Mouse (Mus musculus) forebrain, embryonic 14.5 days (tissue): ENCODE measurements around the gene A230050P20Rik. TPM values are rescaled to one million over a fixed set of nuclear protein-coding genes. Genes with fewer than 3 reads are reported as not detected.

Experiments
- ATAC-seq: fragments of 200-750 bp; cut with Nextera tagmentation; 2 replicates; pipeline ENCODE4 v1.8.0; 2017; ENCODE audit warnings: mild to moderate bottlenecking, moderate library complexity
- DNase-seq: peaks from one replicate; pipeline ENCODE4 v3.0.0-alpha.2; 2015; ENCODE audit warnings: low spot score
- H3K27ac ChIP-seq: fragments of 300-500 bp; sonication (generic); 2 replicates; pipeline ENCODE4 v1.5.1; 2014; ENCODE audit warnings: low read depth, mild to moderate bottlenecking, control low read depth, low read length, moderate library complexity
- H3K27me3 ChIP-seq: fragments of 300-500 bp; sonication (generic); replicated peaks from 2 replicates; pipeline ENCODE4 v1.6.1; 2014; ENCODE audit warnings: low read length, control low read depth, mixed read lengths; ENCODE audit not compliant: control insufficient read depth, insufficient read depth
- H3K36me3 ChIP-seq: fragments of 300-500 bp; sonication (generic); 2 replicates; pipeline ENCODE4 v1.6.1; 2014; ENCODE audit warnings: low read length, control low read depth; ENCODE audit not compliant: control insufficient read depth, insufficient read depth
- H3K4me1 ChIP-seq: fragments of 300-500 bp; sonication (generic); 2 replicates; pipeline ENCODE4 v1.6.1; 2014; ENCODE audit warnings: antibody characterized with exemption, low read length, control low read depth; ENCODE audit not compliant: control insufficient read depth, insufficient read depth
- H3K4me2 ChIP-seq: fragments of 300-500 bp; sonication (generic); 2 replicates; pipeline ENCODE4 v1.6.1; 2014; ENCODE audit warnings: mild to moderate bottlenecking, control low read depth, low read length
- H3K4me3 ChIP-seq: fragments of 300-500 bp; sonication (generic); 2 replicates; pipeline ENCODE4 v1.5.1; 2014; ENCODE audit warnings: low read depth, low read length, control low read depth
- H3K9ac ChIP-seq: fragments of 300-500 bp; sonication (generic); 2 replicates; pipeline ENCODE4 v1.6.1; 2014; ENCODE audit warnings: mild to moderate bottlenecking, low read length, control low read depth, moderate library complexity
- H3K9me3 ChIP-seq: fragments of 300-500 bp; sonication (generic); replicated peaks from 2 replicates; pipeline ENCODE4 v1.6.1; 2016; ENCODE audit warnings: low read length, control low read depth, mixed read lengths; ENCODE audit not compliant: control insufficient read depth
- WGBS: fragments of 180-500 bp; shearing (Covaris S2); extraction: QIAGEN DNeasy Blood & Tissue Kit; methylation state at CpG from one replicate; pipeline ENCODE4 v1.1.7; 2014; 5-methylcytosine and 5-hydroxymethylcytosine counted together
- polyA plus RNA-seq: library from polyadenylated mRNA; unstranded; fragments of >200 nt; fragmentation: Nextera tagmentation; extraction: Ambion mirVana; gene quantifications from 2 replicates; pipeline ENCODE4 v1.2.1, GENCODE M21; 2014

Gene A230050P20Rik
- polyA plus RNA-seq, 1 experiment from 2014 or later = 0.62 TPM

DNA sequence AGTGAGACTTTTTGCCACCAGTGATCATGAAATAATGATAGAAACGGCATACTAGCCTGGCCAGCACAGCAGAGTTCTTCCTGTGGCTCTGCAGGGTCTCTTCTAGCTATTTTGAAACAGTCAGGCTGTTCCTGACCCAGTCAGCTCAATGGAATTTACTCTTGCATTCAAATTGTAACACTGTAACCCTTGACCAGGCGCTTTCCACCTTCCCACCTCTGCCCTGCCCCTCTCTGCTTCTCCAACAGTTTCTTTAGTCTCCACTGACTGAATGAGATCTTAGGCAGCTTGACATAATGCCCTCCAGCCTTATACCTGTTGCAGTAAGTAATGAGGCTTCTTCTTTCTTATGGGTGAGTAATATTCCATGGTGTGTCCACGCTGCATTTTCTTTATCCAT lies 1.6 kb upstream of the A230050P20Rik start:
- H3K4me3 ChIP-seq = no peak overlapping the region
- ATAC-seq (no peak), DNase-seq (no peak)
- H3K9ac ChIP-seq = no peak overlapping the region
- no peaks in the 10 kb centered on the region for H3K4me1 ChIP-seq
- no peaks in the 10 kb centered on the region for H3K36me3 ChIP-seq
- no peak overlapping the region for H3K4me2 ChIP-seq
- H3K27ac ChIP-seq = no peak overlapping the region
- H3K9me3 ChIP-seq = no peaks in the 10 kb centered on the region
- peaks cover 34% of the 10 kb centered on the region for H3K27me3 ChIP-seq
- WGBS = 50% methylated on average over 3 of the region's 3 CpGs

GRCm38 (mm10) chr9:20869246-20869645 lies 804 bp downstream of the A230050P20Rik start:
- H3K4me1 ChIP-seq = no peaks in the 10 kb centered on the region
- H3K4me2 ChIP-seq = peak overlapping the region; percentile 33; the same call in 1 of the 2 replicates
- DNase-seq (no peak), ATAC-seq (no peak)
- peaks cover 34% of the 10 kb centered on the region for H3K27me3 ChIP-seq
- no peaks in the 10 kb centered on the region for H3K9me3 ChIP-seq
- 8% methylated on average over 19 of the region's 19 CpGs for WGBS
- H3K36me3 ChIP-seq = no peaks in the 10 kb centered on the region
- no peak overlapping the region for H3K9ac ChIP-seq
- H3K27ac ChIP-seq = no peak overlapping the region
- peak overlapping the region; percentile 21; the same call in 1 of the 2 replicates for H3K4me3 ChIP-seq

GRCm38 (mm10) chr9:20870211-20871173 lies 2.0 kb downstream of the A230050P20Rik start:
- Histone ChIP-seq H3K4me1 (no peaks in the 10 kb centered on the region), H3K4me3 (no peak overlapping the region), H3K27ac (no peak overlapping the region), H3K27me3 (peaks cover 34% of the 10 kb centered on the region), H3K36me3 (no peaks in the 10 kb centered on the region), H3K9ac (no peak overlapping the region), H3K4me2 (no peak overlapping the region), H3K9me3 (no peaks in the 10 kb centered on the region)
- ATAC-seq (no peak), DNase-seq (no peak)
- 79% methylated on average over 12 of the region's 12 CpGs for WGBS

- Histone ChIP-seq H3K9me3 (no peaks in the 10 kb centered on the region), H3K27ac (no peak overlapping the region), H3K4me3 (no peak overlapping the region), H3K27me3 (peaks cover 26% of the 10 kb centered on the region), H3K4me2 (no peak overlapping the region), H3K9ac (no peak overlapping the region), H3K4me1 (no peaks in the 10 kb centered on the region), H3K36me3 (no peaks in the 10 kb centered on the region)
- DNase-seq (no peak), ATAC-seq (no peak)
- 88% methylated on average over 10 of the region's 10 CpGs for WGBS
Observed at GRCm38 (mm10) chr9:20872991-20873390, 4.5 kb downstream of the A230050P20Rik start.

GRCm38 (mm10) chr9:20873521-20873920 lies 5.1 kb downstream of the A230050P20Rik start:
- Histone ChIP-seq H3K4me3 (no peak overlapping the region), H3K4me1 (no peaks in the 10 kb centered on the region), H3K27me3 (peaks cover 22% of the 10 kb centered on the region), H3K9ac (no peak overlapping the region), H3K27ac (no peak overlapping the region), H3K4me2 (no peak overlapping the region), H3K36me3 (no peaks in the 10 kb centered on the region), H3K9me3 (no peaks in the 10 kb centered on the region)
- 89% methylated on average over 12 of the region's 12 CpGs for WGBS
- no peak for ATAC-seq
- no peak for DNase-seq

DNA sequence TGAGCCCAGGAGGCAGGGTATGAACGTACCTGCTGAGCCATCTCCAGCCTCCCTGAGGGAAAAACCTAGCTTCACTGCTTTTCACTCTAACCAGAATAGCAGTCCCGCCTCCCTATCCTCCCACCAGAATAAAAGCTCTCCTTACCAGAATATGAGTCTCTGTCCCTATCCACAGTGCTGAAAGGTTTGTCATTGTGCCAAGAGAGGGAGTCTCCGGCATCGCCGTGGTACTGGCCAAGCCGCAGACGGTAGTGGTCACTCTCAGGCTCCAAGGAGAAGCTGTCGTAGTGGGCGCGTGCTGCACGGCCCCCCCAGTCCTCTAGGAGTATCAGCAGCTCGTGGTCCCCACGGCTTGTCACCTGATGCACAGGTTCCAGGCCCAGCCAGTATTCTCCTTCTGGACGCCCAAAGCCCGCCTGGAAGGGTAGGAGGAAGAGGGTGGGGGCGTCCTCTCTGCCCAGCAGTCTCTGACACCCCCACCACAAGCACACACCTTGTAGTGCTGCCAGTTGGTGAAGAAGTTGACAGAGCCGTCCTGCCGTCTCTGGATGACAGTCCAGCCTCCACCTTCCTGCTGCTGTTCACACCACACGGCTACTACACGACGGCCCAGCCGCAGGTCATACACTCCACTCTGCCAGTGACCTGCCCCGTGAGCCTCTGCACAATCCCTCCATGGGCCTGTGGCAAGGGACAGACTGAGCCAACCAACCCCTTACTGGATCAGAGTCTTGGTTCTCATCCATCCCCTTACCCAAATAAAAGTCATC lies 6.8 kb downstream of the A230050P20Rik start:
- 70% methylated on average over 23 of the region's 23 CpGs for WGBS
- Histone ChIP-seq H3K4me1 (no peaks in the 10 kb centered on the region; the same call in 1 of the 2 replicates), H3K27me3 (peaks cover 6% of the 10 kb centered on the region; the same call in 1 of the 2 replicates), H3K9ac (no peak overlapping the region), H3K4me3 (no peak overlapping the region), H3K36me3 (no peaks in the 10 kb centered on the region), H3K27ac (no peak overlapping the region), H3K4me2 (no peak overlapping the region), H3K9me3 (no peaks in the 10 kb centered on the region)
- ATAC-seq (no peak), DNase-seq (no peak)

- ATAC-seq (no peak), DNase-seq (no peak)
- peak overlapping the region; percentile 1; the same call in 1 of the 2 replicates for H3K9ac ChIP-seq
- H3K4me3 ChIP-seq = no peak overlapping the region
- 68% methylated on average over 9 of the region's 9 CpGs for WGBS
- H3K27ac ChIP-seq = no peak overlapping the region
- no peaks in the 10 kb centered on the region for H3K9me3 ChIP-seq
- no peaks in the 10 kb centered on the region; the same call in 1 of the 2 replicates for H3K4me1 ChIP-seq
- no peak overlapping the region for H3K4me2 ChIP-seq
- no peaks in the 10 kb centered on the region for H3K27me3 ChIP-seq
- H3K36me3 ChIP-seq = no peaks in the 10 kb centered on the region
Observed at GRCm38 (mm10) chr9:20876318-20877117, 8.1 kb downstream of the A230050P20Rik start.
